Mouse (Mus musculus) heart, adult 2 months (tissue): ENCODE results near the gene Mkrn2os.

Experiments
- CTCF ChIP-seq: fragments of 200-600 bp; IDR thresholded peaks from 2 replicates; pipeline ENCODE4 v1.8.1; 2022; ENCODE audit warnings: antibody characterized with exemption, mild to moderate bottlenecking, moderate library complexity
- POLR2A ChIP-seq: fragments of 200-500 bp; IDR thresholded peaks from 2 replicates; pipeline ENCODE4 v1.6.1; 2011; ENCODE audit warnings: mild to moderate bottlenecking, low read depth, low read length, control low read depth; ENCODE audit not compliant: insufficient read depth

DNA sequence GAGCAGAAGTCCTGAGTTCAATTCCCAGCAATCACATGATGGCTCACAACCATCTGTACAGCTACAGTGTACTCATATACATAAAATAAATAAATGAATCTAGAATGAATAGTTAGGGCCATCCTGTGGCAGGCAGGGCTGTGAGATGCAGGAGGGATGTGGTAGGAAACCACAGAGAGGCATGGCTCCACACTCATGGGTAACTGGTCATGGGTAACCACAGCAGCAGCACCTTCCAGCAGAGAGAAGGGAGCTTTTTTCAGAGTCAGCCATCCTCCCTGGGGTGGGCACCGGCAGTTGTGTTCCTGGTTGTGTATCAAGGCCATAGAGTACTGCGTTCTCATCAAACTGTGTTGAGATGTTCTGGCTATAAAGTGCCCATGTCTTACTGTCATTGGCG lies 2.1 kb upstream of the Mkrn2os start:
- TF ChIP-seq CTCF, result no peak
- no peak for TF ChIP-seq POLR2A
